Mouse (Mus musculus): ENCODE results near the gene Il18r1.

GRCm38 (mm10) chr1:40439504-40439903 is 25.8 kb upstream of the Il18r1 start:
- TF ChIP-seq CTCF (IDR thresholded peaks at IDR 0.05; ENCODE audit: control insufficient read depth, insufficient read depth, insufficient read length) (no peak), CEBPB (IDR thresholded peaks at IDR 0.05; ENCODE audit: low read depth) (no peak), USF1 (IDR thresholded peaks at IDR 0.05; ENCODE audit: low read depth) (no peak), MAX (IDR thresholded peaks at IDR 0.05) (no peak), MYOG (IDR thresholded peaks at IDR 0.05; ENCODE audit: control insufficient read depth, extremely low read depth, insufficient read length) (no peak), MYOD1 (IDR thresholded peaks at IDR 0.05; ENCODE audit: control insufficient read depth, insufficient read length, low read depth) (no peak), FOSL1 (IDR thresholded peaks at IDR 0.05; ENCODE audit: insufficient read depth, low read length, poor library complexity, severe bottlenecking) (no peak)

Data from C2C12 (cell line).